Comparison of ENCODE assay signal across 9 mouse cellular contexts in the genomic region with DNA sequence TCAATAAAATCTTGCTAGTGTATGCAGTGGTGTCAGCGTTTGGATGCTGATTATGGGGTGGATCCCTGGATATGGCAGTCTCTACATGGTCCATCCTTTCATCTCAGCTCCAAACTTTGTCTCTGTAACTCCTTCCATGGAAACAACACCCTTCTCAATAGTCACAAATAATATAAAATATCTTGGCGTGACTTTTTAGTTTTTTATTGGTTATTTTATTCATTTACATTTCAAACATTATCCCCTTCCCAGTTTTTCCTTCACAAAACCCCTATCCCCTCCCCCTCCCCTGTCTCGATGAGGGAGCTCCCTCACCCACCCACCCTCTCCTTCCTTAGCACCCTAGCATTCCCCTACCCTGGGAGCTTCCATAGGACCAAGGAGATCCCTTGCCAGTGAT. TPM values are rescaled to one million over a fixed set of nuclear protein-coding genes. Genes with fewer than 3 reads are reported as not detected.
DNase-seq lines count a peak whose midpoint lies in the region; ATAC-seq and TF ChIP-seq lines count a peak whose summit lies in the region.
"Not testable (repeated sequence)": the region's sequence is repeated elsewhere in the genome, so short reads cannot be mapped to it uniquely, and the experiment has no call there.
"Had no signal": no experiment of that assay in that cellular context is flagged by ENCODE, and none has a peak within 500 bp of the region (broad histone marks: within the 10 kb centered on the region; RNA-seq: fewer than 3 reads in every experiment).

No protein-coding gene starts in this region.

- H3K9ac ChIP-seq in forebrain, embryonic 14.5 days (ENCODE audit: low read length); hindbrain, embryonic 11.5 days (ENCODE audit: low read depth, low read length); lung, embryonic 14.5 days; midbrain, embryonic 14.5 days (replicated peaks; ENCODE audit: low read length): not testable (repeated sequence)

- H3K36me3 ChIP-seq in forebrain, embryonic 14.5 days (ENCODE audit: control insufficient read depth, insufficient read depth, low read length); hindbrain, embryonic 11.5 days (ENCODE audit: control insufficient read depth, insufficient read depth, low read length); lung, embryonic 14.5 days (ENCODE audit: insufficient read depth); midbrain, embryonic 14.5 days (ENCODE audit: control insufficient read depth, insufficient read depth, low read length): not testable (repeated sequence)

- ATAC-seq in forebrain, embryonic 14.5 days; hindbrain, embryonic 11.5 days (ENCODE audit: low FRiP score); lung, embryonic 14.5 days (ENCODE audit: insufficient read depth); midbrain, embryonic 14.5 days (ENCODE audit: low FRiP score, low TSS enrichment): not testable (repeated sequence)

- not testable (repeated sequence) for H3K4me3 ChIP-seq in forebrain, embryonic 14.5 days (ENCODE audit: low read depth, low read length); hindbrain, embryonic 11.5 days (ENCODE audit: low read depth, low read length); lung, embryonic 14.5 days (ENCODE audit: low read depth, low read length); midbrain, embryonic 14.5 days (replicated peaks; ENCODE audit: low read depth, low read length)

- not testable (repeated sequence) for TF ChIP-seq CTCF in lung, embryonic 14.5 days (IDR thresholded peaks at IDR 0.05; ENCODE audit: low read depth)

- not testable (repeated sequence) for H3K4me1 ChIP-seq in forebrain, embryonic 14.5 days (ENCODE audit: control insufficient read depth, insufficient read depth, low read length); hindbrain, embryonic 11.5 days (replicated peaks; ENCODE audit: control insufficient read depth, insufficient read depth, low read length); lung, embryonic 14.5 days (ENCODE audit: insufficient read depth); midbrain, embryonic 14.5 days (ENCODE audit: control insufficient read depth, insufficient read depth, low read length)

- not testable (repeated sequence) for H3K27me3 ChIP-seq in forebrain, embryonic 14.5 days (replicated peaks; ENCODE audit: control insufficient read depth, insufficient read depth, low read length); hindbrain, embryonic 11.5 days (ENCODE audit: control insufficient read depth, insufficient read depth, low read length); lung, embryonic 14.5 days (ENCODE audit: insufficient read depth, low read length); midbrain, embryonic 14.5 days (ENCODE audit: control insufficient read depth, insufficient read depth, low read length)

- 78% methylated on average over 2 of the region's 3 CpGs for WGBS in forebrain, embryonic 14.5 days
- WGBS in hindbrain, embryonic 11.5 days: 83% methylated on average over 2 of the region's 3 CpGs
- 67% methylated on average over 2 of the region's 3 CpGs for WGBS in lung, embryonic 14.5 days
- 82% methylated on average over 2 of the region's 3 CpGs for WGBS in midbrain, embryonic 14.5 days

- not testable (repeated sequence) for H3K9me3 ChIP-seq in forebrain, embryonic 14.5 days (replicated peaks; ENCODE audit: control insufficient read depth, low read length); hindbrain, embryonic 11.5 days (ENCODE audit: control insufficient read depth, low read length); lung, embryonic 14.5 days (ENCODE audit: low read depth, low read length); midbrain, embryonic 14.5 days (ENCODE audit: control insufficient read depth, low read length)

- H3K4me2 ChIP-seq in forebrain, embryonic 14.5 days (ENCODE audit: low read length); hindbrain, embryonic 11.5 days (replicated peaks; ENCODE audit: low read depth, low read length); lung, embryonic 14.5 days; midbrain, embryonic 14.5 days (ENCODE audit: low read length): not testable (repeated sequence)

- H3K27ac ChIP-seq in forebrain, embryonic 14.5 days (ENCODE audit: low read depth, low read length); hindbrain, embryonic 11.5 days (ENCODE audit: low read depth, low read length); lung, embryonic 14.5 days (ENCODE audit: low read depth); midbrain, embryonic 14.5 days (replicated peaks; ENCODE audit: low read depth, low read length): not testable (repeated sequence)

- DNase-seq in MN1 (ENCODE audit: low spot score): peak; percentile 6
- DNase-seq in embryo, embryonic 10.5 days (ENCODE audit: low spot score): peak; percentile 31
- peak; percentile 9 for DNase-seq in forebrain, embryonic 14.5 days (ENCODE audit: low spot score)
- peak; percentile 47 for DNase-seq in hindbrain, embryonic 11.5 days (ENCODE audit: low spot score)
- peak; percentile 42 for DNase-seq in lung, embryonic 14.5 days
- peak; percentile 23 for DNase-seq in midbrain, embryonic 14.5 days
- peak; percentile 71 for DNase-seq in thymus, postnatal 0 days (ENCODE audit: low spot score)

RNA-seq across cellular contexts. Expression of gene Dach2, which starts 44.9 kb away (rescaled TPM):
- polyA plus RNA-seq in forebrain, embryonic 14.5 days (2014; fragmentation: Nextera tagmentation; extraction: Ambion mirVana): 4.2 and 5.5 TPM in 2 replicates
- 15.1 and 22.8 TPM in 2 replicates for polyA plus RNA-seq in hindbrain, embryonic 11.5 days (2014; fragmentation: Nextera tagmentation; extraction: Ambion mirVana)
- polyA plus RNA-seq in lung, embryonic 14.5 days (2014; fragmentation: Nextera tagmentation; extraction: Ambion mirVana): 4.3 and 5.3 TPM in 2 replicates
- 9.0 and 10.9 TPM in 2 replicates for polyA plus RNA-seq in midbrain, embryonic 14.5 days (2014; fragmentation: Nextera tagmentation; extraction: Ambion mirVana)
- polyA plus RNA-seq in thymus, postnatal 0 days (2015; fragmentation: Nextera tagmentation; extraction: Ambion mirVana): 1.5 and 1.8 TPM in 2 replicates
- polyA plus RNA-seq: G1E, Patski had no signal

Comparison
In these comparisons a context has a peak if more than half of its experiments do, and no peak if none do; other contexts are left out.
1. DNase-seq: peak in every context shown above with its lines; median percentile 71 in thymus, postnatal 0 days; 47 in hindbrain, embryonic 11.5 days; 42 in lung, embryonic 14.5 days; 31 in embryo, embryonic 10.5 days; 23 in midbrain, embryonic 14.5 days; 9 in forebrain, embryonic 14.5 days; 6 in MN1.